Mouse (Mus musculus) hindlimb bud, embryonic 11.5 days (tissue): Measurements from ENCODE around the gene Podxl2.

Experiments
- DNase-seq: peaks from one replicate; pipeline ENCODE4 v3.0.0-alpha.2; 2012; ENCODE audit warnings: low read depth, low spot score; ENCODE audit errors: extremely low spot score

The Podxl2 gene

GRCm38 (mm10) chr6:88889410-88890042 lies 14.7 kb upstream of the Podxl2 start:
- DNase-seq, result no peak

DNA sequence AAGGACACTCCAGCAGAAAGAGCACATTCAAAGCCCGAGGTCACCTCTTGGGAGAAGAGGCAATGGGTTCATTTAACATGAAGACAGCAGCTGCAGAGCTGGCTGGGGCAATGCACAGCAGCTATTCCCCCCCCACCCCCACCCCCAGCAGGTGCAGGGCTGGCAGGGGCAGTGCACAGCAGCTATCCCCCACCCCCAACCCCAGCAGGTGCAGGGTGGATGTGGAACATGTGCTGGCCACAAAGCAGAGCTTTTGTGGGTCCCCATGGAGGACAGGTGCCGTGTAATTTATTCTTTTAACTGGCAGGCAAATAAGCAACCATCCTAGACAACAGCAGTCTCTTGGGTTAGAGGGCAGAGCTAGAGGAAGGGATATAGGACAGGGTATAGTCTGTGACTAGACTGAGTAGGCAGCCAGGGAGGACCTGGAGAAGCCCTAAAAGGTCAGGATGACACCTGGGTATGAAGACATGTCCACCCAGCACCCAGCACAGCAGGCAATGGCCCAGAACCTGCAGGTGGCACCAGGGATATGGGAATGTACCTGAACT lies 11.6 kb upstream of the Podxl2 start:
- DNase-seq, result no peak

DNA sequence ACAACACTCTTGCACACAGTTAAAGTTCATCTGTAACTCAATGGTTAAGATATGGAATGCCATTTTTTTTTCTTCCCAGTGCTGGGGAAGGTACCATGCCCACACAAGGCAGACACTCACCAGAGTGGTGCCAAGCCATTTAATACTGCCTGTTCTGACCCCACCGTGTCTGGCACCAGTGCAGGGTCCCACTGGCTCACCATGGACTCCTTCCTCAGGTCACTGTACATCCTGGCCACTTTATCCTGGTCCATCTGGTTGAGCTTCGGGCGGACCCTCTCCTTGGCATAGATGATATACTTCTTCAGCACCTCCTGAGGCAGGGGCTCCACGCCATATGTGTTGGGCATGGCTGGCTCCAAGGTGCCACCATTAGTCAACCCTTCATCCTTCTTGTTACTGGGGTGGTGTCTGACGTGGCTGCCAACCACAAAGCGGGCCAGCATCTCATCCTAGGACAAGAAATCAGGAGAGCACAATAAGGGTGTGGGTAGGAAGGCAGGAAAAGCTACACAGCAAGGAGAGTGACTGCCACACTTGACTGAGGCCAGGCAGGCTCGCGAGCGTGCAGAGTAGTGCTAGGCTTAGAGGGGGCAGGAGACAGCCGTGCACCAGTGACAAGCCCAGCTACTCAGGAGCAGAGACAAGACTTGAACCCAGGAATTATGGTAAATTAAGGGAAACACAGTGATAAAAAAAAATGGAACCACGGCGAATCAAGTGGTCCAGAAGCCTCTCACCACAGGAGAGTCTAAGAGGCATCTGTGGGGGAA lies 11.0 kb upstream of the Podxl2 start:
- DNase-seq, result no peak

GRCm38 (mm10) chr6:88884690-88885089 lies 9.8 kb upstream of the Podxl2 start:
- no peak for DNase-seq

- DNase-seq, result no peak
Measured at GRCm38 (mm10) chr6:88884195-88884594, 9.4 kb upstream of the Podxl2 start.

DNA sequence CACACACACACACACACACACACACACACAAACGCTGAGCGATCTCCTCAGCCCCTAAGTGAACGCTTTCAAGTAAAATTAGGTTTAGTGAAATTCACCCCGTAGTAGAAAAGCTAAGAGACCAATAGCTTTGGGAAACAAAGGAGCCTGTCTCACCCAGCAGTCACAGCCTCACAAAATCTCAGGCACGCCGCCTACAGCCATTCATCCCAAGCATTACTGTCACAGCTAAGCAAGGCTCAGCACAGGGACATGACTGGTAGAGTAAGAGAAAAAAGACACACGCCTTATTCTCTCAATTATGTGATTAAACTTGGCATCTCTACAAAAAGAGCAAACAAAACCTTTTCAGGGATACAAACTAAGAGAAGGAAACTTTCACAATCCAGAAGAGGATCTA lies 6.5 kb upstream of the Podxl2 start:
- DNase-seq, result no peak

DNA sequence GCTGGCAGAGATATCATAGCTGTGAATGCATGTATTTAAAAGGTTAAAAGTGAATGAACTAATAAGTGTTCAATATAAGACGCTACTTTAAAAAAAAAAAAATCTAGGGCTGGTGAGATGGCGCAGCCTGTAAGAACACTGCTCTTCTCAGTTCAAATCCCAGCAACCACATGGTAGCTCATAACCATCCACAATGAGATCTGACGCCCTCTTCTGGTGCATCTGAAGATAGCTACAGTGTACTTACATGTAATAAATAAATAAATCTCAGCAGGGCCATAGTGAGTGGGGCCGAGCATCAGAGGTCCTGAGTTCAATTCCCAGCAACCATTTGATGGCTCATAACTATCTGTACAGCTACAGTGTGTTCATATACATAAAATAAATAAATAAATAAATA lies 4.6 kb upstream of the Podxl2 start:
- no peak for DNase-seq

DNA sequence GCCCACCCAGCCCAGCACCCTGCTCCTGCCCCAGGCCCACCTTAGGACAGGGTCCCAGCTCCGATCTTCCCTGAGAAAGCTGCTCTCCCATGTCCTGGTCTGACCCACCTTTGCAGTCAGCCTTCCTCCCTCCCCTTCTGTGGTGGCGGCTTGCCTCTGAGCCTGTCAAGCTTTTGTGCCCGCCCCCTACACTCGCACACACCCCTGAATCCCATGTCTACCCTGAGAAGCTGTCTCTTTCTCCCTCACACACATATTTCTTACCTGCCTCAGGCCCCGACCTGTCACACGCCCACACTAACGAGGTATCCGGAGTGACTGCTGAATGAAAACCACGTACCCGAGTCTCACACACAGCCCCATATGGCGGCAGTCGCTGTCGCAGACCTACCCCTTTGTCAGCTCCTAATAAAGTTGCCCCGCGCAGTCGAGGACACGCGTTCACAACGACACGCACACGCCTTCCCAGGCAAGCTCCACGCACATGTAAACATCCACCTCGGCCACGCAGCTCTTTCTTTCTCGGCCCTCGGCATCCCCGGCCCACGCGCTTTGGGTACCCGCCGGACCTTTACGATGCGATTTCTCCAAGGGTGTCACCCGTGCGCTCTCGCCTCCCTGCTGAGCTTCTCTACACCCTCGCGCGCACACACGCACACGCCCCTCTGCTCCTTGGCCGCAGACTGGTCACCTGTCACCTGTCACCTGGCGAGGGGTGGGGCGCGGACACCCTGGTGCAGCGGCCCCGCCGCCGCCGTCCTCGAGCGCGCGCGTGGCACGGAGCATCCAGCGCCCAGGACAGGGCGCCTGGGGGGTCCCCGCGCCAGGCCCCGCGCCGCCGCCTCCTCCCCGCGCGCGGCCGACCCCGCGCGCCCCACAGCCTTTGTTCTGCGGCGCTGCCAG lies 628 bp downstream of the Podxl2 start:
- no peak for DNase-seq

GRCm38 (mm10) chr6:88872811-88873210 lies 2.0 kb downstream of the Podxl2 start:
- no peak for DNase-seq

- DNase-seq, result no peak
Measured at GRCm38 (mm10) chr6:88871546-88871945, 3.3 kb downstream of the Podxl2 start.

DNA sequence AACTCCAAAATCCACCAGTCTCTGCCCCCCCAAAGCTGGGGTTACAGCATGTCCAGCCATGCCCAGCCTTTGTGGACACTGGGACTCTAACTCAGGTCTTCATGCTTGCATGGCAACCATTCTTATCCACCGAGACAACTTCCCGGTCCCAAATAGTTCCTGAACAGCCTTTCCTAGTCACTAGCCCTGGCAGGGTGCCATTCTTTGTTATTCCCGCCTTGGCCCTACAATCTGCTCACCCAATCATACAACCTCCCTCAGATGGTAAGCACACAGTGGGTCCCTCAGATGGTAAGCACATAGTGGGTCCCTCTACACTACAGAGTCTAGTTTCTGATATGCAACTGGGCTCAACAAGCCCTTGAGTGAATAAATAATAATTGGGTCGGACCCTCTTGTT lies 4.2 kb downstream of the Podxl2 start:
- DNase-seq, result no peak

DNA sequence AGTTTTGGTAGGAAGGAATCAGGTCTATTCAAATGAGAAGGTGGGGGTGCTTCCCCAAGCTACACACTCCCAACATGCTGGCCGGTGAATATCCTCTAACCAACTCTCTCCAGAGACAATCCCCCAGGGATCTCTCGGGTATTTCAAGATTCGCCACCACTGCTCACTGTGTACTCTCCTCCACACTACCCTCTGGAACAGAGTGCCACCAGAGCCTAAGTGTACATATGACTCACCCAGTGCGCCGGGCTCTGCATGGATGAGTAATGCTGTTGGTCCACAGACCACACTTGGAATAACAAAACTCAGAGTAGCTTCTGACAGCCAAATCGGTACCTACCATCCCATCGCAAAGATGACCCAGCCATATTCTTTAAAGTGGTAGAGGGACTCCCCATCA lies 5.4 kb downstream of the Podxl2 start:
- no peak for DNase-seq

GRCm38 (mm10) chr6:88865704-88866103 lies 9.1 kb downstream of the Podxl2 start:
- no peak for DNase-seq

DNA sequence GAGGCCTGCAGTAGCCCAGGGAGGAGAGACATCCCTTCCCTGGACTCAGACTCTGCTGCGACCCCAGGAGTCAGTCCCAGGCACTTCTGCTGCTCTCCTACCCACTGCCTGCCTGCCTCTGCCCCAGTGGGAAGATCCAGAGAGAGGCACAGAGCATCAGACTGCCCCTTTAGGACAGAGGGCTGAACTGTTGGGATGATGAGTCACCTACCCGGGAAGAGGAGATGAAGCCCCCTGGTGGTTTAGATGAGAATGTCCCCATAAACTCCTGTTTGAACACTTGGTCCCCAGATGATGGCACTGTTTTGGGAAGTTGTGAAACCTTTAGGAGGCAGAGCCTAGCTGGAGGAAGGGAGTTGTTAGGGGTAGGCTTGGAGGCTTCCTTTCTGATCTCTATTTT lies 13.9 kb downstream of the Podxl2 start:
- DNase-seq, result no peak

- DNase-seq, result no peak
Measured at GRCm38 (mm10) chr6:88858341-88858740, 16.5 kb downstream of the Podxl2 start.

- no peak for DNase-seq
Measured at GRCm38 (mm10) chr6:88857830-88858229, 17.0 kb downstream of the Podxl2 start.

- no peak for DNase-seq
Measured at GRCm38 (mm10) chr6:88857249-88857648, 17.6 kb downstream of the Podxl2 start.

DNA sequence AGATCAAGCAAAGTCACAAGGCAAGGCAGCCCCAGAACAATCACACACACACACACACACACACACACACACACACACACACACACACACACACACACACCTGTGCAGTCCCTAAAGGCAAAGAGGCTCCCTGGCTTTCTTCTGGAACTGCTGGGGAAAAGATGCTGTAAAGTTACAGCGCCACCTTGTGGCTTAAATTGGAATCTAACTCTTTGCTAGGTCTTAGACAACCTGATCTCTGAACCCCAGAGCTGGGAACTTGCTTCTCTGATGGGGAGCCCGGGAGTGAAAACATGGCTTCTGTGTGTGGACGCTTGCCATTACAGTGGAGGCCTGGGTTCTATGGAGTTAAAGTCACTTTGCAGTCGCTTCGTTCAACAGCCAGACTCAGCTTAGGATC lies 19.2 kb downstream of the Podxl2 start:
- DNase-seq, result peak; percentile 82

DNA sequence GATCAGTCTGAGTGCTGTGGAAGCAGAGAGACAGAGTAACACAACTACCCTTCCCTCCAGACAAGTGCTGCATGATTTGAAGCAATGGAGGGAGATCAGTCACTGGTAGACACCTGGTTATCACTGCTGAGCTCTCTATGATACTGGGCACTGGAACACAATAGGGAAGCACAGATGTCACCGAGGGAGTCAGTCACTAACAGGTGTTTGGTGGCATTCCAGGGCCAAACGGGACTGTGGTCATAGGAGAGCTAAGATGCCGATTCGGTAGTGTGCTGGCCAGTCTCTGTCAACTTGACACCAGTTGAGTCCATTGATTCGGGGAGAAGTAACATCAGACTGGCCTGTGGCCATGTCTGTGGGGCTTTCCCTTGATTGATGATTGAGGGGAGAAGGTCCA lies 20.3 kb downstream of the Podxl2 start:
- no peak for DNase-seq

- no peak for DNase-seq
Measured at GRCm38 (mm10) chr6:88850034-88850433, 24.8 kb downstream of the Podxl2 start.

GRCm38 (mm10) chr6:88849270-88849669 lies 25.6 kb downstream of the Podxl2 start:
- no peak for DNase-seq
